Mouse (Mus musculus): ENCODE measurements around the gene Smc3. TPM values are rescaled to one million over a fixed set of nuclear protein-coding genes. Genes with fewer than 3 reads are reported as not detected.

Gene Smc3
- total RNA-seq, 1 experiment, result 76.0 TPM

DNA sequence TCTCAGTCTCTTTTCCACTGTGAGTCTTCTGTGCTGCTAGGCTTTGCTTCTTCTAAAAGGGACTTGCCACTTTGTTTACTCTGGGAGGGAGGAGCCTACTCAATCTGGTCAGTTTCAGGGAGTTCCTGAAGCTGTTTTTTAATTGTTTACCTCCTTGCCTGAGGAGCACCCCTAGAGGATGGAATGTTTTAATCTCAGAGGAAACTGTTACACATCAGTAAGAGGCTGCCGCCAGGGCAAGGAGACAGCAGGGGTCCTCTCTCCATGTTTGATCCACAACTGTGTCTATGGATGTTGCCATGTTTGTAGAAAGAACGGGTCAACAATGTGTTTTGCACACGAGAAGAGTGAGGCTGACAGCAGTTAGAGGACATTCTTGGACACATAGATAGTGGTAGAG, 39.8 kb upstream of the Smc3 start:
- TF ChIP-seq HCFC1 (IDR thresholded peaks at IDR 0.05; ENCODE audit: borderline replicate concordance, insufficient read depth, low read length) (no peak), ZNF384 (IDR thresholded peaks at IDR 0.05; ENCODE audit: low read depth, low read length) (no peak), MAFK (IDR thresholded peaks at IDR 0.05; ENCODE audit: insufficient read depth, low read depth, low read length) (no peak), ZC3H11A (IDR thresholded peaks at IDR 0.05; ENCODE audit: borderline replicate concordance, low read depth, low read length) (no peak), CHD2 (IDR thresholded peaks at IDR 0.05; ENCODE audit: low read depth, low read length) (no peak)
- Histone ChIP-seq H3K4me3 (ENCODE audit: insufficient read depth in 1 of 2, low read depth in 1 of 2, low read length in 2 of 2, poor library complexity in 1 of 2, severe bottlenecking in 1 of 2) (no peak overlapping the region), H3K4me1 (ENCODE audit: control insufficient read depth in 2 of 2, insufficient read depth in 2 of 2, low read length in 2 of 2, poor library complexity in 1 of 2) (peaks cover 3 to 16% of the 10 kb centered on the region in 2 experiments; a peak in 3 of 4 replicates), H3K9ac (ENCODE audit: insufficient read depth, low read depth, low read length, poor library complexity, severe bottlenecking) (no peak overlapping the region), H3K27ac (ENCODE audit: insufficient read depth, low read depth, low read length, poor library complexity, severe bottlenecking) (no peak overlapping the region), H3K9me3 (ENCODE audit: control insufficient read depth, insufficient read depth, low read depth, low read length) (no peaks in the 10 kb centered on the region), H3K36me3 (ENCODE audit: control insufficient read depth, insufficient read depth, low read length, poor library complexity, severe bottlenecking) (no peaks in the 10 kb centered on the region)
- DNase-seq (ENCODE audit: low read depth, low spot score), result no peak
- in situ Hi-C loops (cut with MboI; ENCODE audit: low sequenced_read_pairs in 2 of 2, unreplicated experiment in 2 of 2), result loop anchor here in 1 of 2 experiments (10.0 kb wide), 1 partner anchor 136 kb away; no protein-coding TSS in a partner anchor

DNA sequence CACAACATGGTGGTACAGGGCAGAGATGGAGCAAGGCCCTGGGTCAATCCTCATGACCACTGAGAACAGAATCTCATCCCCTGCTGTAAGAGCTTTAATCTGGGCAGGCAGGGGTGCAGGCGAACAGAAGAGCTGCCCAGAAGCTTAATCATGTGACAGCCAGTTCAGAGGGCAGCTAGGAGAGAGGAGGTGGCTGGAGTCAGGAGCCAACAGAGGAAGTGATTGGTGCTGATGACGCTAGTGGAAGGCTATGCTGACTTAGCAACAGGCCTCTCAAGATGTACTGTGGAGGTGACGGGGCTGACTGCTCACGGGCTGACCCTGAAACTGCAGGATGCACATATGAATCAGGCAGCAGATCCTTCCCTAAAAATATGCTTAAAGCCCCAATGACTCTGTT, 36.0 kb upstream of the Smc3 start:
- H3K27ac ChIP-seq (ENCODE audit: insufficient read depth, low read depth, low read length, poor library complexity, severe bottlenecking), result no peak overlapping the region
- DNase-seq (ENCODE audit: low read depth, low spot score), result no peak
- H3K36me3 ChIP-seq (ENCODE audit: control insufficient read depth, insufficient read depth, low read length, poor library complexity, severe bottlenecking), result no peaks in the 10 kb centered on the region
- H3K4me1 ChIP-seq (ENCODE audit: control insufficient read depth in 2 of 2, insufficient read depth in 2 of 2, low read length in 2 of 2, poor library complexity in 1 of 2), result peaks cover 0 to 4% of the 10 kb centered on the region in 2 experiments; a peak in 1 of 4 replicates
- no peaks in the 10 kb centered on the region for H3K9me3 ChIP-seq (ENCODE audit: control insufficient read depth, insufficient read depth, low read depth, low read length)
- in situ Hi-C loops (cut with MboI; ENCODE audit: low sequenced_read_pairs in 2 of 2, unreplicated experiment in 2 of 2), result loop anchor here in 1 of 2 experiments (10.0 kb wide), 1 partner anchor 139 kb away; no protein-coding TSS in a partner anchor
- no peak overlapping the region for H3K4me3 ChIP-seq (ENCODE audit: insufficient read depth in 1 of 2, low read depth in 1 of 2, low read length in 2 of 2, poor library complexity in 1 of 2, severe bottlenecking in 1 of 2)
- TF ChIP-seq ZC3H11A (IDR thresholded peaks at IDR 0.05; ENCODE audit: borderline replicate concordance, low read depth, low read length), result no peak
- TF ChIP-seq ZNF384 (IDR thresholded peaks at IDR 0.05; ENCODE audit: low read depth, low read length), result no peak
- no peak for TF ChIP-seq HCFC1 (IDR thresholded peaks at IDR 0.05; ENCODE audit: borderline replicate concordance, insufficient read depth, low read length)
- TF ChIP-seq CHD2 (IDR thresholded peaks at IDR 0.05; ENCODE audit: low read depth, low read length), result no peak
- no peak for TF ChIP-seq MAFK (IDR thresholded peaks at IDR 0.05; ENCODE audit: insufficient read depth, low read depth, low read length)
- H3K9ac ChIP-seq (ENCODE audit: insufficient read depth, low read depth, low read length, poor library complexity, severe bottlenecking), result no peak overlapping the region

DNA sequence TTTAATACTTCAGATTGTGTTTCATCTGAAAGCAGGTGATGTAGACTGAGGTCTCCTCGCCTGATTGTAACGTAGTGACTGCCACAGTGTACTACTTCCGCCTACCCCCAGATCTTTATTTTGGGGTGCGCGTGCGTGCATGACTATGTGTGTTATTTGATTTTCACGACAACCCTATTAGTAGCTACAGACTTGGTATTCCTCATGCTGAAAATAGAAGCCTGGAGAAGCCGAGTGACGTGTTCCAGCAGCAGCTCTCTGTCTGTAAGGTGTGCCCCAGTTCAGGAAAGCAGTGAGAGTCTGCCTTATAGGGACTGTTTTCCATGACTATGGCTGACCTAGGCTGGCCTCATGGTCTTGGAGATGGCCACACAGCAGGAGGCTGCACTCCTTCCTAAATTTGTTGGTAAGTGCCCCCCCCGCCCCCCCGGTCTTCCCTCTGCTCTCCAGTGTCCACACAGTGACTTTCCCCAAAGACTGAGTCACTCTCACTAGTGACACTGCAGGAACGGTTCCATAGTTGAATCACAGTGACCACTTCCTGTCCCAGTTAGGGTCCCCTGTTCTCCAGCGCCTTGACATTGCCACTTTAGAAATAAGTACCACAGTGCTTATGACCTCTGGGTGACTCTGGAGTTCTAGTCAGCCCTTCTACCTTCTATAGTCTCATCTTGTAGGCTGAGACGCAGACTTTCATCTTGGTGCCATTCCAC, 34.5 kb upstream of the Smc3 start:
- H3K9me3 ChIP-seq (ENCODE audit: control insufficient read depth, insufficient read depth, low read depth, low read length), result no peaks in the 10 kb centered on the region
- no peak for DNase-seq (ENCODE audit: low read depth, low spot score)
- TF ChIP-seq HCFC1 (IDR thresholded peaks at IDR 0.05; ENCODE audit: borderline replicate concordance, insufficient read depth, low read length), result no peak
- no peak for TF ChIP-seq ZNF384 (IDR thresholded peaks at IDR 0.05; ENCODE audit: low read depth, low read length)
- no peak for TF ChIP-seq ZC3H11A (IDR thresholded peaks at IDR 0.05; ENCODE audit: borderline replicate concordance, low read depth, low read length)
- TF ChIP-seq MAFK (IDR thresholded peaks at IDR 0.05; ENCODE audit: insufficient read depth, low read depth, low read length), result no peak
- TF ChIP-seq CHD2 (IDR thresholded peaks at IDR 0.05; ENCODE audit: low read depth, low read length), result no peak
- in situ Hi-C loops (cut with MboI; ENCODE audit: low sequenced_read_pairs in 2 of 2, unreplicated experiment in 2 of 2), result loop anchor here in 1 of 2 experiments (10.0 kb wide), 1 partner anchor 141 kb away; no protein-coding TSS in a partner anchor
- H3K4me1 ChIP-seq (ENCODE audit: control insufficient read depth in 2 of 2, insufficient read depth in 2 of 2, low read length in 2 of 2, poor library complexity in 1 of 2), result peaks cover 0 to 4% of the 10 kb centered on the region in 2 experiments; a peak in 1 of 4 replicates
- no peaks in the 10 kb centered on the region for H3K36me3 ChIP-seq (ENCODE audit: control insufficient read depth, insufficient read depth, low read length, poor library complexity, severe bottlenecking)
- no peak overlapping the region for H3K9ac ChIP-seq (ENCODE audit: insufficient read depth, low read depth, low read length, poor library complexity, severe bottlenecking)
- no peak overlapping the region for H3K27ac ChIP-seq (ENCODE audit: insufficient read depth, low read depth, low read length, poor library complexity, severe bottlenecking)
- H3K4me3 ChIP-seq (ENCODE audit: insufficient read depth in 1 of 2, low read depth in 1 of 2, low read length in 2 of 2, poor library complexity in 1 of 2, severe bottlenecking in 1 of 2), result no peak overlapping the region

DNA sequence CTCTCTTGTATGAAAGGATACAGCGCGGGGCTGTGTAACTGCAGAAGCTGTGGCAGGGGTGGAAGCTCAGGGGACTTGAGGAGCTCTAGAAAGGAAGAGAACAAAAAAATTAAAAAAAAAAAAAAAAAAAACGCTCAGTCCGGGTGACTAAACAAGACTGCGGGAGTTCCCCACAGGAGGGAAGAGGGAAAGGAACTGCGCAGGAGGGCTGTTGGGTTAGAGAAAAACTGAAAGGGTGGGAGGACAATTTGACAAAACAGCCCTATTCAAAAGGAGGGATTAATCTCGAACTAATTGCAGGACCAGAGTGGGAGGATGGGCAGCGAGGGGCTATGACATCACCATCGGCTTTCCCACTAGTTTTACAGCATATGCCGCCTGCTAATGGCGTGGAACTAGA, 32.3 kb upstream of the Smc3 start:
- in situ Hi-C loops (cut with MboI; ENCODE audit: low sequenced_read_pairs in 2 of 2, unreplicated experiment in 2 of 2), result loop anchor here in 1 of 2 experiments (10.0 kb wide), 1 partner anchor 143 kb away; no protein-coding TSS in a partner anchor
- TF ChIP-seq ZNF384 (IDR thresholded peaks at IDR 0.05; ENCODE audit: low read depth, low read length) (peak; percentile 51; the same call in 1 of the 2 replicates), HCFC1 (IDR thresholded peaks at IDR 0.05; ENCODE audit: borderline replicate concordance, insufficient read depth, low read length) (no peak), MAFK (IDR thresholded peaks at IDR 0.05; ENCODE audit: insufficient read depth, low read depth, low read length) (no peak), ZC3H11A (IDR thresholded peaks at IDR 0.05; ENCODE audit: borderline replicate concordance, low read depth, low read length) (no peak), CHD2 (IDR thresholded peaks at IDR 0.05; ENCODE audit: low read depth, low read length) (no peak)
- Histone ChIP-seq H3K9me3 (ENCODE audit: control insufficient read depth, insufficient read depth, low read depth, low read length) (no peaks in the 10 kb centered on the region), H3K9ac (ENCODE audit: insufficient read depth, low read depth, low read length, poor library complexity, severe bottlenecking) (no peak overlapping the region), H3K4me3 (ENCODE audit: insufficient read depth in 1 of 2, low read depth in 1 of 2, low read length in 2 of 2, poor library complexity in 1 of 2, severe bottlenecking in 1 of 2) (no peak overlapping the region), H3K27ac (ENCODE audit: insufficient read depth, low read depth, low read length, poor library complexity, severe bottlenecking) (no peak overlapping the region), H3K4me1 (ENCODE audit: control insufficient read depth in 2 of 2, insufficient read depth in 2 of 2, low read length in 2 of 2, poor library complexity in 1 of 2) (peaks cover 0 to 11% of the 10 kb centered on the region in 2 experiments; a peak in 2 of 4 replicates), H3K36me3 (ENCODE audit: control insufficient read depth, insufficient read depth, low read length, poor library complexity, severe bottlenecking) (no peaks in the 10 kb centered on the region)
- no peak for DNase-seq (ENCODE audit: low read depth, low spot score)

Data from ES-E14 (cell line).